Mouse (Mus musculus) limb, embryonic 14.5 days (tissue): ENCODE results near the gene Mtln. TPM values are rescaled to one million over a fixed set of nuclear protein-coding genes. Genes with fewer than 3 reads are reported as not detected.

Experiments used
- ATAC-seq: fragments of 200-750 bp; cut with Nextera tagmentation; 2 replicates; pipeline ENCODE4 v1.8.0; 2017; ENCODE audit warnings: low read depth, moderate number of reproducible peaks, moderate TSS enrichment; ENCODE audit not compliant: low FRiP score
- DNase-seq: peaks from one replicate; pipeline ENCODE4 v3.0.0-alpha.2; 2015; ENCODE audit warnings: low spot score
- H3K27ac ChIP-seq: fragments of 300-500 bp; sonication (generic); replicated peaks from 2 replicates; pipeline ENCODE4 v1.5.1; 2014; ENCODE audit warnings: low read depth, mild to moderate bottlenecking, low read length, moderate library complexity, mixed read lengths
- H3K27me3 ChIP-seq: fragments of 300-500 bp; sonication (generic); 2 replicates; pipeline ENCODE4 v1.6.1; 2014; ENCODE audit warnings: low read length, mixed read lengths; ENCODE audit not compliant: control insufficient read depth, insufficient read depth
- H3K36me3 ChIP-seq: fragments of 300-500 bp; sonication (generic); 2 replicates; pipeline ENCODE4 v1.6.1; 2014; ENCODE audit warnings: mild to moderate bottlenecking, low read length, moderate library complexity, mixed read lengths; ENCODE audit not compliant: control insufficient read depth, insufficient read depth
- H3K4me1 ChIP-seq: fragments of 300-500 bp; sonication (generic); 2 replicates; pipeline ENCODE4 v1.6.1; 2014; ENCODE audit warnings: antibody characterized with exemption, low read length, mixed read lengths; ENCODE audit not compliant: control insufficient read depth, insufficient read depth
- H3K4me2 ChIP-seq: fragments of 300-500 bp; sonication (generic); replicated peaks from 2 replicates; pipeline ENCODE4 v1.6.1; 2014; ENCODE audit warnings: low read depth, mild to moderate bottlenecking, low read length, moderate library complexity; ENCODE audit not compliant: severe bottlenecking
- H3K4me3 ChIP-seq: fragments of 300-500 bp; sonication (generic); replicated peaks from 2 replicates; pipeline ENCODE4 v1.5.1; 2014; ENCODE audit warnings: low read length
- H3K9ac ChIP-seq: fragments of 300-500 bp; sonication (generic); 2 replicates; pipeline ENCODE4 v1.6.1; 2014; ENCODE audit warnings: mild to moderate bottlenecking, low read depth, low read length, moderate library complexity; ENCODE audit not compliant: severe bottlenecking
- H3K9me3 ChIP-seq: fragments of 300-500 bp; sonication (generic); 2 replicates; pipeline ENCODE4 v1.6.1; 2016; ENCODE audit warnings: low read length; ENCODE audit not compliant: control insufficient read depth
- POLR2A ChIP-seq: fragments of 200-500 bp; IDR thresholded peaks from 2 replicates; pipeline ENCODE4 v1.8.0; 2012; ENCODE audit warnings: inconsistent platforms, mild to moderate bottlenecking, moderate library complexity, borderline replicate concordance; ENCODE audit not compliant: insufficient read depth, insufficient read length; ENCODE audit errors: extremely low read depth
- WGBS: fragments of 180-500 bp; shearing (Covaris S2); extraction: QIAGEN DNeasy Blood & Tissue Kit; methylation state at CpG from one replicate; pipeline ENCODE4 v1.1.7; 2014; 5-methylcytosine and 5-hydroxymethylcytosine counted together
- polyA plus RNA-seq, 2 experiments: library from polyadenylated mRNA; depleted of rRNA in 1 of 2; stranded (reverse) in 1 of 2; unstranded in 1 of 2; fragments of >200 nt; fragmentation: Nextera tagmentation in 1 of 2; extraction: Ambion mirVana in 1 of 2; gene quantifications; 2 replicates each; pipeline versions ENCODE4 v1.2.1 to v1.2.3; 2012 to 2014

Mtln gene
- polyA plus RNA-seq, 2 experiments, result 44.8 to 57.9 TPM

- H3K9me3 ChIP-seq, result no peaks in the 10 kb centered on the region
- no peak overlapping the region for H3K9ac ChIP-seq
- ATAC-seq (no peak), DNase-seq (no peak)
- 71% methylated on average over 3 of the region's 3 CpGs for WGBS
- no peaks in the 10 kb centered on the region for H3K27me3 ChIP-seq
- H3K27ac ChIP-seq, result no peak overlapping the region
- peaks cover 4% of the 10 kb centered on the region for H3K36me3 ChIP-seq
- H3K4me3 ChIP-seq, result no peak overlapping the region
- H3K4me1 ChIP-seq, result no peaks in the 10 kb centered on the region
- TF ChIP-seq POLR2A, result no peak
- H3K4me2 ChIP-seq, result no peak overlapping the region
Measured at GRCm38 (mm10) chr2:127742637-127743036, 49.7 kb downstream of the Mtln start.

Other genes starting within 250 kb of the Mtln start
- gene Zfp661, start 205.4 kb downstream of the Mtln start, polyA plus RNA-seq (2012; rRNA removed), result 6.2 and 7.3 TPM in 2 replicates
- gene Zfp661, start 205.4 kb downstream of the Mtln start, polyA plus RNA-seq (2014; fragmentation: Nextera tagmentation; extraction: Ambion mirVana), result 5.0 TPM in 2 replicates
- gene Mrps5, start 205.3 kb downstream of the Mtln start, polyA plus RNA-seq (2012; rRNA removed), result 92.0 and 102 TPM in 2 replicates
- 118 and 123 TPM in 2 replicates for gene Mrps5, start 205.3 kb downstream of the Mtln start, polyA plus RNA-seq (2014; fragmentation: Nextera tagmentation; extraction: Ambion mirVana)
- 1.1 and 2.5 TPM in 2 replicates for gene Mal, start 135.8 kb downstream of the Mtln start, polyA plus RNA-seq (2012; rRNA removed)
- 6.9 and 12.5 TPM in 2 replicates for gene Mal, start 135.8 kb downstream of the Mtln start, polyA plus RNA-seq (2014; fragmentation: Nextera tagmentation; extraction: Ambion mirVana)
- 16.5 and 16.8 TPM in 2 replicates for gene Mall, start 62.6 kb downstream of the Mtln start, polyA plus RNA-seq (2012; rRNA removed)
- 26.4 and 30.4 TPM in 2 replicates for gene Mall, start 62.6 kb downstream of the Mtln start, polyA plus RNA-seq (2014; fragmentation: Nextera tagmentation; extraction: Ambion mirVana)
- 21.6 and 27.8 TPM in 2 replicates for gene Nphp1, start 3.6 kb downstream of the Mtln start, polyA plus RNA-seq (2012; rRNA removed)
- gene Nphp1, start 3.6 kb downstream of the Mtln start, polyA plus RNA-seq (2014; fragmentation: Nextera tagmentation; extraction: Ambion mirVana), result 23.4 and 30.0 TPM in 2 replicates
- gene Bub1, start 39.4 kb upstream of the Mtln start, polyA plus RNA-seq (2012; rRNA removed), result 22.0 and 28.4 TPM in 2 replicates
- 17.3 and 22.2 TPM in 2 replicates for gene Bub1, start 39.4 kb upstream of the Mtln start, polyA plus RNA-seq (2014; fragmentation: Nextera tagmentation; extraction: Ambion mirVana)
- gene Acoxl, start 46.4 kb upstream of the Mtln start, polyA plus RNA-seq (2012; rRNA removed), result 0.04 and 0.13 TPM in 2 replicates
- 0.12 TPM in 1 of 2 replicates, not detected in the other for gene Acoxl, start 46.4 kb upstream of the Mtln start, polyA plus RNA-seq (2014; fragmentation: Nextera tagmentation; extraction: Ambion mirVana)